Mouse (Mus musculus) spleen, postnatal 36 days (tissue): ENCODE results near the gene Cyb561d2.

Experiments
- DNase-seq, 2 experiments: peaks; one replicate each; pipeline ENCODE4 v3.0.0; 2022; ENCODE audit warnings: low spot score in 2 of 2, mixed read lengths in 1 of 2

The Cyb561d2 gene

GRCm38 (mm10) chr9:107550491-107551116 lies 8.6 kb upstream of the Cyb561d2 start:
- DNase-seq, result no peak

- no peak for DNase-seq
Measured at GRCm38 (mm10) chr9:107549297-107550074, 7.5 kb upstream of the Cyb561d2 start.

- no peak for DNase-seq
Measured at GRCm38 (mm10) chr9:107548820-107549219, 6.8 kb upstream of the Cyb561d2 start.

- no peak for DNase-seq
Measured at GRCm38 (mm10) chr9:107547957-107548356, 6.0 kb upstream of the Cyb561d2 start.

GRCm38 (mm10) chr9:107547026-107547425 lies 5.0 kb upstream of the Cyb561d2 start, which contains the start of gene Zmynd10:
Gene Zmynd10, plus strand, starts transcription at chr9:107547298.
- DNase-seq, result peak; percentile 82 to 87

GRCm38 (mm10) chr9:107545602-107546001 lies 3.6 kb upstream of the Cyb561d2 start:
- DNase-seq, result peak; percentile 60 to 65

GRCm38 (mm10) chr9:107545199-107545598 lies 3.2 kb upstream of the Cyb561d2 start:
- DNase-seq, result no peak

- DNase-seq, result no peak
Measured at GRCm38 (mm10) chr9:107544729-107545128, 2.7 kb upstream of the Cyb561d2 start.

GRCm38 (mm10) chr9:107544196-107544700 lies 2.3 kb upstream of the Cyb561d2 start:
- DNase-seq, result no peak

GRCm38 (mm10) chr9:107543299-107543698 lies 1.3 kb upstream of the Cyb561d2 start:
- DNase-seq, result no peak

GRCm38 (mm10) chr9:107542721-107543120 lies 728 bp upstream of the Cyb561d2 start:
- DNase-seq, result no peak

GRCm38 (mm10) chr9:107542352-107542686 lies 326 bp upstream of the Cyb561d2 start:
- DNase-seq, result no peak

- DNase-seq, result no peak
Measured at GRCm38 (mm10) chr9:107541005-107541404, 988 bp downstream of the Cyb561d2 start.

- no peak for DNase-seq
Measured at GRCm38 (mm10) chr9:107540420-107540819, 1.6 kb downstream of the Cyb561d2 start.

GRCm38 (mm10) chr9:107539940-107540339 lies 2.1 kb downstream of the Cyb561d2 start:
- no peak for DNase-seq

- no peak for DNase-seq
Measured at GRCm38 (mm10) chr9:107538711-107539110, 3.3 kb downstream of the Cyb561d2 start.

- DNase-seq, result no peak
Measured at GRCm38 (mm10) chr9:107538231-107538630, 3.8 kb downstream of the Cyb561d2 start.

GRCm38 (mm10) chr9:107534408-107535202 lies 7.4 kb downstream of the Cyb561d2 start:
- DNase-seq, result no peak

GRCm38 (mm10) chr9:107533791-107534407 lies 8.1 kb downstream of the Cyb561d2 start, which contains the start of gene Tmem115:
Gene Tmem115, plus strand, starts transcription at chr9:107533945.
- DNase-seq, result peak; percentile 94

GRCm38 (mm10) chr9:107526198-107527026 lies 15.6 kb downstream of the Cyb561d2 start:
- peak; percentile 63 to 69 for DNase-seq

GRCm38 (mm10) chr9:107522400-107522711 lies 19.6 kb downstream of the Cyb561d2 start:
- DNase-seq, result no peak
